Mouse (Mus musculus) heart, postnatal 0 days (tissue): ENCODE data around the gene Rcc1l.

Experiments used
- CTCF ChIP-seq: IDR thresholded peaks from 2 replicates; pipeline ENCODE4 v1.5.1; 2016; ENCODE audit warnings: antibody characterized with exemption, control low read depth, low read depth
- EP300 ChIP-seq: IDR thresholded peaks from 2 replicates; pipeline ENCODE4 v1.6.1; 2016; ENCODE audit warnings: antibody characterized with exemption, low read depth

DNA sequence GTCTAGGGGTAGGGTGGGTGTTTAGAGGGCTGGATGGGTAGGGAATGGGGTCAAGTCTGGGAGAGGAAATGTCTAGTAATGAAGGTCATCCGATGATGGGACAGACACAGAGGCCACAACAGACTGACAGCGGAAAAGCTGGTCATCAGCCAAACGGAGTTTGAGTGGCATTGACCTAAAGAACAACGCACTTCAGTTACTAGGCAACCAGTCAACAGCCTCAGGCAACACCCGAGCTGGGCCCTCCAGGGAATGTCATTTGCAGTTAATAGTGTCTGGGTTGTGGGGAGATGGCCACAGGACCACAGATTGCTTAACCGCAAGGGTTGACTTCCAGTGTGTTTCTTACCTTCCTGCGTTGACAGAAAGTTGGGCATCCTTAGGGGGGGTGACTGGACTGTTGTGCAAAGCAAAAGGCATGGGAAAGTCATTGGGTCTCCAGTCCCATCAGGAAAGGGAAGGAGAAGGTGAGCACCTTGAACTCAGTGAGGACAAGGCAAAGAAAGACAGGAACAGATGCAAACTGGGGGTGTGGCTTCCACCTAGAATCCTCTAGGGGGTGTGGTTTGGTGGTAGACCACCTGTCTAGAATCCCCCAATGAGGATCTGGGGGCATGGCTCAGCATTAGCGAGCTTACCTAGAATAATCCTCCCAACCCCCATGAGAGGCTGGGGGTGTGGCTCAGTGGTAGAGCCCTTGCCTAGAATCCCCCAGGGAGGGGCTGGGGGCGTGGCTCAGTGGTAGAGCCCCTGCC lies 55.3 kb downstream of the Rcc1l start:
- TF ChIP-seq CTCF (no peak), EP300 (peak; percentile 38; the same call in 1 of the 2 replicates)
